Mouse (Mus musculus): ENCODE results near the gene Ncam1.

- TF ChIP-seq CTCF (IDR thresholded peaks at IDR 0.05) = no peak
- TF ChIP-seq POLR2A (IDR thresholded peaks at IDR 0.05; ENCODE audit: insufficient read depth, low read depth, low read length) = no peak
These were observed 262.1 kb downstream of the Ncam1 start for GRCm38 (mm10) chr9:49536593-49536992.

Measured in heart, adult 2 months (tissue).